Mouse (Mus musculus): ENCODE data around the gene C1rb.
A peak's percentile ranks its signal among the peaks of the same experiment; 100 is the strongest.
"Not testable (repeated sequence)": the region's sequence is repeated elsewhere in the genome, so short reads cannot be mapped to it uniquely, and the experiment has no call there.

C1rb gene

GRCm38 (mm10) chr6:124570026-124570425 lies at the start of gene C1rb:
Gene C1rb, plus strand, starts transcription at chr6:124570294.
- DNase-seq (ENCODE audit: low spot score in 2 of 2) = peak; percentile 43 to 54

- DNase-seq (ENCODE audit: low spot score in 2 of 2) = not testable (repeated sequence)
Measured at GRCm38 (mm10) chr6:124522082-124522481, 48.0 kb upstream of the C1rb start.

- DNase-seq (ENCODE audit: low spot score in 2 of 2) = no peak
Measured at GRCm38 (mm10) chr6:124527881-124528280, 42.2 kb upstream of the C1rb start.

- DNase-seq (ENCODE audit: low spot score in 2 of 2) = no peak
Measured at GRCm38 (mm10) chr6:124531077-124531476, 39.0 kb upstream of the C1rb start.

- not testable (repeated sequence) for DNase-seq (ENCODE audit: low spot score in 2 of 2)
Measured at GRCm38 (mm10) chr6:124536125-124536829, 33.8 kb upstream of the C1rb start.

GRCm38 (mm10) chr6:124541176-124541575 lies 28.9 kb upstream of the C1rb start:
- not testable (repeated sequence) for DNase-seq (ENCODE audit: low spot score in 2 of 2)

- DNase-seq (ENCODE audit: low spot score in 2 of 2) = peak; percentile 55 to 72
Measured at GRCm38 (mm10) chr6:124542284-124542683, 27.8 kb upstream of the C1rb start, which contains the start of gene C1s1. Gene C1s1, minus strand, starts transcription at chr6:124542359.

GRCm38 (mm10) chr6:124544466-124544865 lies 25.6 kb upstream of the C1rb start:
- DNase-seq (ENCODE audit: low spot score in 2 of 2) = peak in 1 of 2 experiments; percentile 25

- no peak for DNase-seq (ENCODE audit: low spot score in 2 of 2)
Measured at GRCm38 (mm10) chr6:124545425-124545824, 24.7 kb upstream of the C1rb start.

- DNase-seq (ENCODE audit: low spot score in 2 of 2) = not testable (repeated sequence)
Measured at GRCm38 (mm10) chr6:124547979-124548378, 22.1 kb upstream of the C1rb start.

GRCm38 (mm10) chr6:124549023-124549550 lies 21.0 kb upstream of the C1rb start:
- peak in 1 of 2 experiments; percentile 6 for DNase-seq (ENCODE audit: low spot score in 2 of 2)

- DNase-seq (ENCODE audit: low spot score in 2 of 2) = no peak
Measured at GRCm38 (mm10) chr6:124552766-124553165, 17.3 kb upstream of the C1rb start.

- DNase-seq (ENCODE audit: low spot score in 2 of 2) = not testable (repeated sequence)
Measured at GRCm38 (mm10) chr6:124555956-124556355, 14.1 kb upstream of the C1rb start.

- DNase-seq (ENCODE audit: low spot score in 2 of 2) = not testable (repeated sequence)
Measured at GRCm38 (mm10) chr6:124561156-124561555, 8.9 kb upstream of the C1rb start.

GRCm38 (mm10) chr6:124561611-124562010 lies 8.5 kb upstream of the C1rb start:
- not testable (repeated sequence) for DNase-seq (ENCODE audit: low spot score in 2 of 2)

GRCm38 (mm10) chr6:124575155-124575678 lies 5.1 kb downstream of the C1rb start:
- DNase-seq (ENCODE audit: low spot score in 2 of 2) = not testable (repeated sequence)

GRCm38 (mm10) chr6:124580155-124580554 lies 10.1 kb downstream of the C1rb start:
- not testable (repeated sequence) for DNase-seq (ENCODE audit: low spot score in 2 of 2)

GRCm38 (mm10) chr6:124582231-124582630 lies 12.1 kb downstream of the C1rb start:
- DNase-seq (ENCODE audit: low spot score in 2 of 2) = no peak

GRCm38 (mm10) chr6:124584935-124585334 lies 14.8 kb downstream of the C1rb start:
- DNase-seq (ENCODE audit: low spot score in 2 of 2) = no peak

GRCm38 (mm10) chr6:124585761-124586160 lies 15.7 kb downstream of the C1rb start:
- DNase-seq (ENCODE audit: low spot score in 2 of 2) = peak in 1 of 2 experiments; percentile 51

GRCm38 (mm10) chr6:124586266-124586665 lies 16.2 kb downstream of the C1rb start:
- no peak for DNase-seq (ENCODE audit: low spot score in 2 of 2)

- no peak for DNase-seq (ENCODE audit: low spot score in 2 of 2)
Measured at GRCm38 (mm10) chr6:124588771-124589170, 18.7 kb downstream of the C1rb start.

GRCm38 (mm10) chr6:124592186-124592700 lies 22.1 kb downstream of the C1rb start:
- DNase-seq (ENCODE audit: low spot score in 2 of 2) = peak in 1 of 2 experiments; percentile 22
